Mouse (Mus musculus) midbrain, embryonic 16.5 days (tissue): Measurements from ENCODE around the gene Dalrd3. TPM values are rescaled to one million over a fixed set of nuclear protein-coding genes. Genes with fewer than 3 reads are reported as not detected.
A peak's percentile ranks its signal among the peaks of the same experiment; 100 is the strongest.
"Not testable (repeated sequence)": the region's sequence is repeated elsewhere in the genome, so short reads cannot be mapped to it uniquely, and the experiment has no call there.

ENCODE experiments used
- ATAC-seq: fragments of 200-750 bp; cut with Nextera tagmentation; 2 replicates; pipeline ENCODE4 v1.8.0; 2017; ENCODE audit warnings: moderate TSS enrichment
- H3K27ac ChIP-seq: fragments of 300-500 bp; sonication (generic); 2 replicates; pipeline ENCODE4 v1.5.1; 2014; ENCODE audit warnings: mild to moderate bottlenecking, low read length, mixed read lengths
- H3K27me3 ChIP-seq: fragments of 300-500 bp; sonication (generic); 2 replicates; pipeline ENCODE4 v1.6.1; 2014; ENCODE audit warnings: low read depth, low read length, mixed read lengths; ENCODE audit not compliant: control insufficient read depth, insufficient read depth
- H3K36me3 ChIP-seq: fragments of 300-500 bp; sonication (generic); 2 replicates; pipeline ENCODE4 v1.6.1; 2014; ENCODE audit warnings: mild to moderate bottlenecking, low read length, moderate library complexity, mixed read lengths; ENCODE audit not compliant: control insufficient read depth, insufficient read depth
- H3K4me1 ChIP-seq: fragments of 300-500 bp; sonication (generic); 2 replicates; pipeline ENCODE4 v1.6.1; 2014; ENCODE audit warnings: mild to moderate bottlenecking, low read length, mixed read lengths; ENCODE audit not compliant: control insufficient read depth, insufficient read depth
- H3K4me2 ChIP-seq: fragments of 300-500 bp; sonication (generic); 2 replicates; pipeline ENCODE4 v1.6.1; 2014; ENCODE audit warnings: mild to moderate bottlenecking, low read length, mixed read lengths
- H3K4me3 ChIP-seq: fragments of 300-500 bp; sonication (generic); 2 replicates; pipeline ENCODE4 v1.5.1; 2014; ENCODE audit warnings: low read depth, mild to moderate bottlenecking, low read length, moderate library complexity, mixed read lengths
- H3K9ac ChIP-seq: fragments of 300-500 bp; sonication (generic); 2 replicates; pipeline ENCODE4 v1.6.1; 2014; ENCODE audit warnings: low read depth, low read length, mixed read lengths
- H3K9me3 ChIP-seq: fragments of 300-500 bp; sonication (generic); replicated peaks from 2 replicates; pipeline ENCODE4 v1.6.1; 2014; ENCODE audit warnings: mild to moderate bottlenecking, low read length, mixed read lengths; ENCODE audit not compliant: control insufficient read depth, poor library complexity, severe bottlenecking
- WGBS: fragments of 180-500 bp; shearing (Covaris S2); extraction: QIAGEN DNeasy Blood & Tissue Kit; methylation state at CpG from one replicate; pipeline ENCODE4 v1.1.7; 2014; 5-methylcytosine and 5-hydroxymethylcytosine counted together
- microRNA counts: library from miRNA; unstranded; fragments of <30 nt; microRNA quantifications from one replicate; lab custom pipeline; 2016
- microRNA-seq: library from miRNA; unstranded; fragments of <30 nt; microRNA quantifications from one replicate; pipeline ENCODE4, GENCODE M21; 2017
- polyA plus RNA-seq: library from polyadenylated mRNA; unstranded; fragments of >200 nt; fragmentation: Nextera tagmentation; extraction: Ambion mirVana; gene quantifications from 2 replicates; pipeline ENCODE4 v1.2.1, GENCODE M21; 2015

Gene Dalrd3
- polyA plus RNA-seq, 1 experiment from 2014 or later: 350 TPM

- H3K4me2 ChIP-seq: no peak overlapping the region
- peaks cover 16% of the 10 kb centered on the region for H3K4me1 ChIP-seq
- no peaks in the 10 kb centered on the region for H3K9me3 ChIP-seq
- H3K27me3 ChIP-seq: no peaks in the 10 kb centered on the region
- peaks cover 10% of the 10 kb centered on the region for H3K36me3 ChIP-seq
- 49% methylated on average over 2 of the region's 2 CpGs for WGBS
- no peak for ATAC-seq
- H3K4me3 ChIP-seq: no peak overlapping the region
- no peak overlapping the region for H3K27ac ChIP-seq
- no peak overlapping the region for H3K9ac ChIP-seq
These were observed 30.3 kb downstream of the Dalrd3 start for GRCm38 (mm10) chr9:108600011-108600410.

- Histone ChIP-seq H3K27me3 (no peaks in the 10 kb centered on the region), H3K4me3 (no peak overlapping the region), H3K9ac (no peak overlapping the region), H3K4me1 (peaks cover 4% of the 10 kb centered on the region), H3K9me3 (no peaks in the 10 kb centered on the region), H3K36me3 (peaks cover 14% of the 10 kb centered on the region), H3K27ac (no peak overlapping the region), H3K4me2 (no peak overlapping the region)
- ATAC-seq: no peak
- 85% methylated on average over 4 of the region's 4 CpGs for WGBS
These were observed 32.3 kb downstream of the Dalrd3 start for GRCm38 (mm10) chr9:108601986-108602385.

GRCm38 (mm10) chr9:108607929-108608328, 38.2 kb downstream of the Dalrd3 start:
- H3K4me2 ChIP-seq, H3K9ac ChIP-seq, H3K4me3 ChIP-seq, H3K9me3 ChIP-seq, H3K4me1 ChIP-seq, ATAC-seq, H3K27ac ChIP-seq, H3K27me3 ChIP-seq: not testable (repeated sequence)
- peaks cover 48% of the 10 kb centered on the region for H3K36me3 ChIP-seq
- 95% methylated on average over 5 of the region's 5 CpGs for WGBS

- 95% methylated on average over 4 of the region's 4 CpGs for WGBS
- no peak overlapping the region for H3K9ac ChIP-seq
- no peak for ATAC-seq
These were observed 39.2 kb downstream of the Dalrd3 start for GRCm38 (mm10) chr9:108608889-108609288.

GRCm38 (mm10) chr9:108611488-108611887, 41.8 kb downstream of the Dalrd3 start:
- no peak for ATAC-seq
- Histone ChIP-seq H3K36me3 (peaks cover 51% of the 10 kb centered on the region), H3K27me3 (no peaks in the 10 kb centered on the region), H3K4me1 (no peaks in the 10 kb centered on the region), H3K4me2 (no peak overlapping the region), H3K9ac (no peak overlapping the region), H3K9me3 (no peaks in the 10 kb centered on the region), H3K4me3 (no peak overlapping the region), H3K27ac (no peak overlapping the region)
- 94% methylated on average over 10 of the region's 10 CpGs for WGBS

More at GRCm38 (mm10) chr9:108608889-108609288, 39.2 kb downstream of the Dalrd3 start:
- no peak overlapping the region for H3K4me3 ChIP-seq
- no peak overlapping the region for H3K27ac ChIP-seq
- peaks cover 49% of the 10 kb centered on the region for H3K36me3 ChIP-seq
- no peaks in the 10 kb centered on the region for H3K4me1 ChIP-seq
- no peaks in the 10 kb centered on the region for H3K27me3 ChIP-seq
- no peaks in the 10 kb centered on the region for H3K9me3 ChIP-seq
- no peak overlapping the region for H3K4me2 ChIP-seq

- no peak for ATAC-seq
- Histone ChIP-seq H3K27me3 (no peaks in the 10 kb centered on the region), H3K9ac (no peak overlapping the region), H3K4me1 (no peaks in the 10 kb centered on the region), H3K4me3 (no peak overlapping the region), H3K36me3 (peaks cover 19% of the 10 kb centered on the region), H3K27ac (no peak overlapping the region), H3K9me3 (no peaks in the 10 kb centered on the region), H3K4me2 (no peak overlapping the region)
- 91% methylated on average over 1 of the region's 1 CpGs for WGBS
These were observed 47.6 kb downstream of the Dalrd3 start for GRCm38 (mm10) chr9:108617301-108617700.

MicroRNA genes within 50 kb of the gene (microRNA counts, 519-probe panel; counts per million panel counts)
- microRNA mmu-miR-191 (lab: Ali Mortazavi, UCI): 2,352 counts per million, percentile 70 among the panel's probes with 10 or more counts
- 2,279 counts per million, percentile 67 among the panel's probes with 10 or more counts for microRNA mmu-miR-425 (lab: Ali Mortazavi, UCI)

Small RNAs within 50 kb of the gene (microRNA-seq; reads per million reads assigned to microRNA genes)
- not detected for gene Gm24083
- not detected for gene Mir191
- 1,071 reads per million, percentile 80 among the genes with 10 or more reads in this experiment for gene Mir425

Other genes with a start within 250 kb of the Dalrd3 start
- gene Gpx1, start 231.0 kb upstream of the Dalrd3 start, polyA plus RNA-seq: 434 and 456 TPM in 2 replicates
- 126 and 142 TPM in 2 replicates for gene Usp4, start 222.0 kb upstream of the Dalrd3 start, polyA plus RNA-seq
- 2.3 and 2.5 TPM in 2 replicates for gene 1700102P08Rik, start 177.1 kb upstream of the Dalrd3 start, polyA plus RNA-seq
- 1.7 and 2.6 TPM in 2 replicates for gene Ccdc36, start 141.4 kb upstream of the Dalrd3 start, polyA plus RNA-seq
- not detected in 2 replicates for gene BC048562, start 133.4 kb upstream of the Dalrd3 start, polyA plus RNA-seq
- gene Ccdc71, start 109.4 kb upstream of the Dalrd3 start, polyA plus RNA-seq: 65.2 and 69.3 TPM in 2 replicates
- gene Klhdc8b, start 108.3 kb upstream of the Dalrd3 start, polyA plus RNA-seq: 72.6 and 81.0 TPM in 2 replicates
- 18.6 and 19.3 TPM in 2 replicates for gene Lamb2, start 90.2 kb upstream of the Dalrd3 start, polyA plus RNA-seq
- gene Usp19, start 79.3 kb upstream of the Dalrd3 start, polyA plus RNA-seq: 68.6 and 71.5 TPM in 2 replicates
- 56.6 and 68.2 TPM in 2 replicates for gene Qars, start 62.2 kb upstream of the Dalrd3 start, polyA plus RNA-seq
- 119 and 132 TPM in 2 replicates for gene Qrich1, start 53.1 kb upstream of the Dalrd3 start, polyA plus RNA-seq
- 92.7 and 93.9 TPM in 2 replicates for gene Impdh2, start 9.6 kb upstream of the Dalrd3 start, polyA plus RNA-seq
- gene Ndufaf3, start 2.5 kb upstream of the Dalrd3 start, polyA plus RNA-seq: 77.2 and 79.4 TPM in 2 replicates
- 420 and 427 TPM in 2 replicates for gene Wdr6, start 8.9 kb downstream of the Dalrd3 start, polyA plus RNA-seq
- 39.2 and 43.1 TPM in 2 replicates for gene P4htm, start 27.8 kb downstream of the Dalrd3 start, polyA plus RNA-seq
- 48.8 and 50.4 TPM in 2 replicates for gene Arih2, start 79.5 kb downstream of the Dalrd3 start, polyA plus RNA-seq
- 44.9 and 45.2 TPM in 2 replicates for gene Slc25a20, start 92.2 kb downstream of the Dalrd3 start, polyA plus RNA-seq
- 57.3 and 69.1 TPM in 2 replicates for gene Prkar2a, start 119.4 kb downstream of the Dalrd3 start, polyA plus RNA-seq
- 199 and 222 TPM in 2 replicates for gene Ip6k2, start 213.9 kb downstream of the Dalrd3 start, polyA plus RNA-seq
- gene Nckipsd, start 238.5 kb downstream of the Dalrd3 start, polyA plus RNA-seq: 33.2 and 51.7 TPM in 2 replicates